Mouse (Mus musculus): ENCODE results near the gene Zbtb20.

The Zbtb20 gene

GRCm38 (mm10) chr16:43360112-43360511, 484.4 kb downstream of the Zbtb20 start:
- DNase-seq (ENCODE audit: low spot score in 2 of 2) = no peak

GRCm38 (mm10) chr16:43360838-43361480, 485.3 kb downstream of the Zbtb20 start:
- no peak for DNase-seq (ENCODE audit: low spot score in 2 of 2)

GRCm38 (mm10) chr16:43362651-43363300, 487.1 kb downstream of the Zbtb20 start:
- no peak for DNase-seq (ENCODE audit: low spot score in 2 of 2)

- DNase-seq (ENCODE audit: low spot score in 2 of 2) = no peak
Measured at GRCm38 (mm10) chr16:43363316-43363715, 487.6 kb downstream of the Zbtb20 start.

GRCm38 (mm10) chr16:43363751-43364515, 488.3 kb downstream of the Zbtb20 start:
- DNase-seq (ENCODE audit: low spot score in 2 of 2) = no peak

- no peak for DNase-seq (ENCODE audit: low spot score in 2 of 2)
Measured at GRCm38 (mm10) chr16:43364516-43364910, 488.8 kb downstream of the Zbtb20 start.

GRCm38 (mm10) chr16:43365277-43365676, 489.6 kb downstream of the Zbtb20 start:
- DNase-seq (ENCODE audit: low spot score in 2 of 2) = no peak

- DNase-seq (ENCODE audit: low spot score in 2 of 2) = no peak
Measured at GRCm38 (mm10) chr16:43370496-43371020, 494.9 kb downstream of the Zbtb20 start.

- DNase-seq (ENCODE audit: low spot score in 2 of 2) = no peak
Measured at GRCm38 (mm10) chr16:43376782-43377181, 501.1 kb downstream of the Zbtb20 start.

GRCm38 (mm10) chr16:43379351-43380325, 504.0 kb downstream of the Zbtb20 start:
- no peak for DNase-seq (ENCODE audit: low spot score in 2 of 2)

GRCm38 (mm10) chr16:43381183-43381582, 505.5 kb downstream of the Zbtb20 start:
- no peak for DNase-seq (ENCODE audit: low spot score in 2 of 2)

GRCm38 (mm10) chr16:43383149-43383740, 507.6 kb downstream of the Zbtb20 start:
- DNase-seq (ENCODE audit: low spot score in 2 of 2) = no peak

- DNase-seq (ENCODE audit: low spot score in 2 of 2) = no peak
Measured at GRCm38 (mm10) chr16:43384953-43385619, 509.4 kb downstream of the Zbtb20 start.

GRCm38 (mm10) chr16:43385620-43386210, 510.0 kb downstream of the Zbtb20 start:
- DNase-seq (ENCODE audit: low spot score in 2 of 2) = no peak

GRCm38 (mm10) chr16:43386426-43386825, 510.7 kb downstream of the Zbtb20 start:
- DNase-seq (ENCODE audit: low spot score in 2 of 2) = no peak

- no peak for DNase-seq (ENCODE audit: low spot score in 2 of 2)
Measured at GRCm38 (mm10) chr16:43388389-43388788, 512.7 kb downstream of the Zbtb20 start.

- DNase-seq (ENCODE audit: low spot score in 2 of 2) = no peak
Measured at GRCm38 (mm10) chr16:43390387-43390786, 514.7 kb downstream of the Zbtb20 start.

- DNase-seq (ENCODE audit: low spot score in 2 of 2) = no peak
Measured at GRCm38 (mm10) chr16:43393382-43393781, 517.7 kb downstream of the Zbtb20 start.

- DNase-seq (ENCODE audit: low spot score in 2 of 2) = no peak
Measured at GRCm38 (mm10) chr16:43394013-43394568, 518.4 kb downstream of the Zbtb20 start.

- DNase-seq (ENCODE audit: low spot score in 2 of 2) = no peak
Measured at GRCm38 (mm10) chr16:43394760-43395159, 519.1 kb downstream of the Zbtb20 start.
